Mouse (Mus musculus) lung, embryonic 15.5 days (tissue): Measurements from ENCODE around the gene Zbtb7b. TPM values are rescaled to one million over a fixed set of nuclear protein-coding genes. Genes with fewer than 3 reads are reported as not detected.

ENCODE experiments used
- ATAC-seq: fragments of 200-750 bp; cut with Nextera tagmentation; 2 replicates; pipeline ENCODE4 v1.8.0; 2017; ENCODE audit warnings: moderate number of reproducible peaks, borderline replicate concordance; ENCODE audit not compliant: low FRiP score, low TSS enrichment; ENCODE audit errors: extremely low read depth
- H3K27ac ChIP-seq: fragments of 300-500 bp; sonication (generic); 2 replicates; pipeline ENCODE4 v1.5.1; 2015; ENCODE audit warnings: moderate library complexity, mild to moderate bottlenecking, inconsistent platforms
- H3K27me3 ChIP-seq: fragments of 300-500 bp; sonication (generic); 2 replicates; pipeline ENCODE4 v1.6.1; 2015; ENCODE audit warnings: inconsistent platforms
- H3K36me3 ChIP-seq: fragments of 300-500 bp; sonication (generic); 2 replicates; pipeline ENCODE4 v1.6.1; 2015; ENCODE audit warnings: inconsistent platforms
- H3K4me1 ChIP-seq: fragments of 300-500 bp; sonication (generic); 2 replicates; pipeline ENCODE4 v1.6.1; 2015; ENCODE audit warnings: inconsistent platforms
- H3K4me2 ChIP-seq: fragments of 300-500 bp; sonication (generic); 2 replicates; pipeline ENCODE4 v1.6.1; 2015; ENCODE audit warnings: inconsistent platforms, mild to moderate bottlenecking, moderate library complexity
- H3K4me3 ChIP-seq: fragments of 300-500 bp; sonication (generic); 2 replicates; pipeline ENCODE4 v1.5.1; 2015; ENCODE audit warnings: mild to moderate bottlenecking, inconsistent platforms
- H3K9ac ChIP-seq: fragments of 300-500 bp; sonication (generic); 2 replicates; pipeline ENCODE4 v1.6.1; 2015; ENCODE audit warnings: inconsistent platforms
- H3K9me3 ChIP-seq: fragments of 300-500 bp; sonication (generic); 2 replicates; pipeline ENCODE4 v1.6.1; 2016; ENCODE audit warnings: inconsistent platforms
- WGBS: fragments of 180-500 bp; shearing (Covaris S2); methylation state at CpG from one replicate; pipeline ENCODE4 v1.1.7; 2015; 5-methylcytosine and 5-hydroxymethylcytosine counted together
- polyA plus RNA-seq: library from polyadenylated mRNA; unstranded; fragments of >200 nt; fragmentation: Nextera tagmentation; extraction: Ambion mirVana; gene quantifications from 2 replicates; pipeline ENCODE4 v1.2.1, GENCODE M21; 2015

Gene Zbtb7b
- polyA plus RNA-seq, 1 experiment from 2014 or later = 3.7 TPM

DNA sequence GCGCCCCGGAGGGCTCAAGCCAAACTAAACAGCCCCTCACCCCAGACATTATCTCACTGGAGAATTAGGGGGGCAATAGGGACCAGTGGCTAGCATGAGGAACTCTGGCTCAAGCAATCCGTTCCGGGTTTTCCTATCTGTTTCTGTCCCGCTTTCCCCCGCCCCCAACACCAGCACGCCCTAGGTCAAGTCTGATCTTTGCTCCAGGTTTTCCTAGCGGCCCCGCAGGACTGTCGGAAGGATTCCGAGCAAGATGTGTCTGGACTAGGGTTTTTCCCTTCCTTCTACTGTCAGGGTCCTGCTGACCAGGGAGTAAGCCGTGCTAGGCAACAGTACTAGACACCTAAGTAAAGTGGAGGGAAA, 299 bp upstream of the Zbtb7b start:
- peak overlapping the region; percentile 97 for H3K4me2 ChIP-seq
- no peaks in the 10 kb centered on the region for H3K36me3 ChIP-seq
- H3K9me3 ChIP-seq = no peaks in the 10 kb centered on the region
- no peaks in the 10 kb centered on the region for H3K27me3 ChIP-seq
- H3K4me3 ChIP-seq = peak overlapping the region; percentile 60
- peak; percentile 4; the same call in 1 of the 2 replicates for ATAC-seq
- peaks cover 50% of the 10 kb centered on the region for H3K4me1 ChIP-seq
- 0% methylated on average over 12 of the region's 12 CpGs for WGBS
- peak overlapping the region; percentile 93 for H3K27ac ChIP-seq
- H3K9ac ChIP-seq = peak overlapping the region; percentile 59

DNA sequence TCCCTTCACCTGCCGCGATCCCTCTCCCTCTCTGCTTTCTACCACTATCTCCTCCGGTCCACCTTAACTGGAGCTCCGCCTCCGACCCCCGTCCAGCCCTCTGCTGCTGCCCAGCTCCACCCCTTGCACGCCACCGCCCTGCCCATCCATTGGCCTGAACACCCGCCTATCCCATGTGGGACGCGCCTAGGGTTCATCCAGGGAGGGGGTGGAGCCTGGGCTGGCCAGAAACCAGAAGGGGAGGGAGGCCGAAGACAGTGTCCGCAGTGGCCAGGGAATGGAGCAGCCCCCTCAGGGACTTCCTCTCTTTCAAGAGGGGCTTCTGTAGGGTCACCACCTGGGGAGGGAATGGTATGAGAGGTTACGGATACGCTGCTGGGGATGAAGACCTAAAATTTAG, 971 bp downstream of the Zbtb7b start:
- ATAC-seq = peak; percentile 95
- peaks cover 58% of the 10 kb centered on the region for H3K4me1 ChIP-seq
- 0% methylated on average over 15 of the region's 15 CpGs for WGBS
- no peaks in the 10 kb centered on the region for H3K9me3 ChIP-seq
- H3K27ac ChIP-seq = peak overlapping the region; percentile 93
- peak overlapping the region; percentile 60 for H3K4me3 ChIP-seq
- H3K36me3 ChIP-seq = no peaks in the 10 kb centered on the region
- H3K9ac ChIP-seq = peak overlapping the region; percentile 59
- H3K4me2 ChIP-seq = peak overlapping the region; percentile 97
- no peaks in the 10 kb centered on the region for H3K27me3 ChIP-seq

DNA sequence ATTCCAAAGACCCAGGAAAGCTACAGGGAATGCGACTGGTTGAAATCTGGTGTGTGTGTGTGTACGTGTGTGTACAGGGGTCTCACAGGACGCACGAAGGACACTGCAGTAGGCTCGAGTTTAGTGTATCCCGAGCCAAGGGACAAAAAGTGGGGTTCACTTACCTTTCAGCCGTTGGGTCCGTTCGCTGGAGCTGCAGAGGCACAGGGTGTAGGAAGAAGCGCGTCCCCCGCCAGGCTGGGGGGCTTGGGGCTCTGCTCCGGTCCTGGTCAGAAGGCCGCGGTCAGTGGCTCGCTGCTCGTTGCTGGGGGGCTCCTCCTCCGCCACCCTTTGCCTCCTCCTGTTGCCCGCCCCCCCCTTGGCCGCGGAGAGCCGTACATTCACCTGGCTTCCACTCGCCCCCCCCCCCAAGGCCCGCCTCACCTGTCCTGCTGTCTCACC, 1.7 kb downstream of the Zbtb7b start:
- H3K4me2 ChIP-seq = peak overlapping the region; percentile 97
- peak overlapping the region; percentile 93 for H3K27ac ChIP-seq
- H3K9me3 ChIP-seq = no peaks in the 10 kb centered on the region
- no peak for ATAC-seq
- peak overlapping the region; percentile 60 for H3K4me3 ChIP-seq
- H3K9ac ChIP-seq = peak overlapping the region; percentile 60
- H3K27me3 ChIP-seq = no peaks in the 10 kb centered on the region
- H3K4me1 ChIP-seq = peaks cover 65% of the 10 kb centered on the region
- no peaks in the 10 kb centered on the region for H3K36me3 ChIP-seq
- WGBS = 0% methylated on average over 17 of the region's 24 CpGs

DNA sequence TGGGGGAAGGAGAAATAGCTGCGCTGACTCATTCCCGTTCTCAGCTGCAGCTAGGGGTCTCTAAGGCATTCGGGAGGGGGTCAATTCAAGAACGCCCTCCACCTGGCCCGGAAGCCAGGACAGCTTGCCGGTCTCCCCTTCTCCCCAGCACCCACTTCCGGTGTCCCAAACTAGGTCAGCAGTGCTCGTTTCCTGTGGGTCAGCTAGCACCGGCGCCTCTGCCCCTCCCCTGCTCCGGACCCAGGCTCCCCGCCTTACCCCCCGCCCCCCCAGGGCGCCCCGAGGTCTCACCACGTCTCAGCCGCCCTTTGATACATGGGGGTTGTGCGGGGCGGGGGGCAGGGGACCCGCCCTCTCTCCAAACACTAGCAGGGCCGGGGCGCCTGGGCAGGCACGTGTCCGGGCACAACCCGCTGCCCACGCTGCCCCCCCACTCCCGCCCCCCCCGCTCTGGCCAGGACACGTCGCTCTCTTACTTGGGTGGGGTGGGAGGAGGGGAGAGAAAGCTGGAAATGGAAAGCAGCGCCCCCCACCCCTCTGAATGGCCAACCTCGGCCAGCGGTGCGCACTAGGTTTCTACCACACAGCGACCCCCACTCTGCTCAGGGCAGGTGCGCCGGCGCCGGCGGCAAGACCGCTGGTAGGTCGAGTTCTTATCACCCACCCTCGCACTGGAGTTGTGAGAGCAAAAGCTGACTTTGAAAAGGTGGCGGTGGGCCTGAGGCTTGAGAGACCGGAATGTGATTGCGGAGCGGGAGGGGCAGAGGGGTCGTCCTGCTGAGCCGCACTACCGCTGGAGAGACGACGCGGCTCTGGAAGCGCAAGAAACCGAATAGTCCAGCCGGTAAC, 2.7 kb downstream of the Zbtb7b start:
- WGBS = under 1% methylated on average over 50 of the region's 56 CpGs
- peak overlapping the region; percentile 97 for H3K4me2 ChIP-seq
- ATAC-seq = no peak

DNA sequence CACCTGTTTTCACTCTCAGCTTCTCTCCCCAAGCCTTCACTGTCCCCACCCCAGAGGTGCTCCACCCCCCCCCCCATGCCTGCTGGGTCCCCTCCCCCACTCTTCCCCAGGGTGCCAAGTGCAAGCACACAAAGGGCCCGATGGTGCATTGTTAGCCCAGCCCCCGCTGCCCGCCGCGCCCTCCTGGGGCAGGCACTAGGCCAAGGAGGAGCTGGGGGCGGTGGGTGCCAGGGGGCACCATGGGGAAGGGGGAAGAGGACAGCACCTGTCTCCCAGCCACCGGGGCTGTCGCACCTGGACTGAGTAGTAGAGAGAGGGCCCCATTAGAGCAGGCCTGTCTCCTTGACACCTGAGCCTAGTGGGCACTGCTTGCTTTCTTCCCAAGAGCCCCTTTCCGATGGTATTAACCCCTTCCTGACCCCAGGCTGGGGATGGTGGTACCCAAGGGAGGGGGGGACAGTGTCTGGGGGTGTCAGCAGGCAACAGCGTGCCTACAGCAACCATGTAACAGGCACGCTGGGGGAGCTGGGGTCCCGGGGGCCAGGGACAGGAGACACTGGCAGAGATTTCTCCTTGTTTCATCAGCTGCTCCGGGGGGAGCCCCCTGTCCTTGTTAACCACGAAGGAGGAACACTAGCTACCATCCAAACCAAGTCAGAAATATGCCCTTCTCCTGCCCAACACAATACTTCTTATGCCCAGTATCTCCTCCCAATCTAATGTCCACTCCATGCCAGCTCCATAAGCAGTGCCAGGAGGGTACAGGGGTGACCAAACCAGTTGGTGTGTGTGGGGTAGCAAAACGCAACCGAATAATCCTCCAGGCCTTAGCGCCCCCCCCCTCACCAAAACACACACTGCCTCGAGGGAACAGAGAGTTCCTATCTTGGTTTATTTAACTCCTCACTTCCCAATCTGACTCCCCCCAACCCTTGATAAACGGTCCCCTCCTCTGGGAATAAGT, 3.6 kb downstream of the Zbtb7b start:
- peaks cover 73% of the 10 kb centered on the region for H3K4me1 ChIP-seq

More for the DNA sequence above, 2.7 kb downstream of the Zbtb7b start:
- Histone ChIP-seq H3K4me1 (peaks cover 74% of the 10 kb centered on the region), H3K4me3 (peak overlapping the region; percentile 60), H3K9me3 (no peaks in the 10 kb centered on the region), H3K27ac (peak overlapping the region; percentile 93), H3K27me3 (no peaks in the 10 kb centered on the region), H3K9ac (peak overlapping the region; percentile 60), H3K36me3 (no peaks in the 10 kb centered on the region)

DNA sequence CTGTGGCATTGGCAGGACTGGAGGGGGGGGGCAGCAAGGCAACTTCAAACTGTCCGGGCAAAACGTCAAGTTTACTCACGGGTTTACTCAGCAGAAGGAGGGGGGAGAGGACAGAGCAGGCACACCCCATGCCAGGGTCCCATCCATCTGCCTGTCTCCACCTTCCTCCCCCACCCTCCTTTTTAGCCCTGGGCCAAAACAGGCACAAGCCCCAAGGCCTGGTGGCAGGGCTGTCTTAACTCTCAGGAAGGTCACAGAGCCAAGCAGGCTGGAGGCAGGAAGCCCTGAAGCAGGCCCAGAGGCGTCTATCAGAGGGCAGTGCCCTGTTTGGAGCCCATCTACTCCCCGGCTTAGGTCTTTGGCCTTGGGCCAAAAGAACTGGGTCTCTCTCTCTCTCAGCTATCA, 4.5 kb downstream of the Zbtb7b start:
- Histone ChIP-seq H3K36me3 (no peaks in the 10 kb centered on the region), H3K9me3 (no peaks in the 10 kb centered on the region), H3K4me3 (peak overlapping the region; percentile 60), H3K27ac (peak overlapping the region; percentile 93), H3K9ac (no peak overlapping the region), H3K4me2 (peak overlapping the region; percentile 97), H3K27me3 (no peaks in the 10 kb centered on the region), H3K4me1 (peaks cover 72% of the 10 kb centered on the region)
- WGBS = 16% methylated on average over 5 of the region's 5 CpGs
- no peak for ATAC-seq

More for the DNA sequence above, 3.6 kb downstream of the Zbtb7b start:
- Histone ChIP-seq H3K36me3 (no peaks in the 10 kb centered on the region), H3K9me3 (no peaks in the 10 kb centered on the region), H3K27ac (peak overlapping the region; percentile 93), H3K9ac (peak overlapping the region; percentile 60), H3K4me3 (peak overlapping the region; percentile 60), H3K27me3 (no peaks in the 10 kb centered on the region), H3K4me2 (peak overlapping the region; percentile 97)
- no peak for ATAC-seq
- 8% methylated on average over 19 of the region's 19 CpGs for WGBS

DNA sequence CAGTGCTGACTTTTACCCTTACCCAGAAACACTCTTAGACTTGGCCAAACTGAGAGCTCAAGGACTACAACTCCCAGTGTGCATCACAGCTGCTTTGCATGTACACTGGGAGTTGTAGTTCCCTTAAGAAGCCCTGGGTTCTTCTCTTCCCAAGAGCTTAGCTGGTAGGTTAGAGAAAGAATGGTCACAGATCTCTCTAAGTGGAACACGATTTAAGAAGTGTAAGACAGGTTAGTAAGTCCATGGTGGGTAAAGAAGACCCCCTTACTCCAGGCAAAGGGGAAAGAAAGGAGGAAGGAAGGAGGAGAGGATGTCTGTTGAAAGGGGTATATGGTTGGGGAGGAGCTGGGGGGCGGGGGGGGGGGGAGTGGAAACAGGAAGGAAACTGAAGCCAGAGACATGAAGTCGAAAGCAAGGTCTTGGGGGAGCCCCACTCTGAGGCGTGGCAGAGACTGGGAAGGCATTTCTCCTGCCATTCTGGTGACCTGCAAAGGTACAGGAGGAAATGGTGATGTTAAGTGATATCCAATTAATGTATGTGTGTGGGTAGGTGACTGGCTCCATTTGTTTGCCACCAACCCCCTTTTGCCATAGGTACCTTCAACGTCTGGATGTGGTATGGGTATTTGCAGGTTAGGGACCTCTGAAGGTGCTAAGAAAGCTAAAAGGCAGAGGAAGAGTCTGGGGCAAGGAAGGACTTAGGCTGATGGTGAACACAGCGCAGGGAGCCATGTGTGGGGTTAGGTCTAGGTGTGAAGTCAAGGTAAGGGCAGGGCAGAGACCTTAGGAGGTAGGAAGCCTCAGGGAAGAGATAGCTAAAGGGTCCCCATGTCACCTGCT, 5.5 kb downstream of the Zbtb7b start:
- no peak for ATAC-seq
- Histone ChIP-seq H3K4me1 (peaks cover 72% of the 10 kb centered on the region), H3K4me3 (no peak overlapping the region), H3K27me3 (no peaks in the 10 kb centered on the region), H3K4me2 (no peak overlapping the region), H3K9ac (no peak overlapping the region), H3K36me3 (no peaks in the 10 kb centered on the region), H3K9me3 (no peaks in the 10 kb centered on the region), H3K27ac (0 out of 2 replicates have a peak overlapping the region, but pooled peaks have one; percentile 93)
- 45% methylated on average over 6 of the region's 6 CpGs for whole genome bisulfite sequencing

DNA sequence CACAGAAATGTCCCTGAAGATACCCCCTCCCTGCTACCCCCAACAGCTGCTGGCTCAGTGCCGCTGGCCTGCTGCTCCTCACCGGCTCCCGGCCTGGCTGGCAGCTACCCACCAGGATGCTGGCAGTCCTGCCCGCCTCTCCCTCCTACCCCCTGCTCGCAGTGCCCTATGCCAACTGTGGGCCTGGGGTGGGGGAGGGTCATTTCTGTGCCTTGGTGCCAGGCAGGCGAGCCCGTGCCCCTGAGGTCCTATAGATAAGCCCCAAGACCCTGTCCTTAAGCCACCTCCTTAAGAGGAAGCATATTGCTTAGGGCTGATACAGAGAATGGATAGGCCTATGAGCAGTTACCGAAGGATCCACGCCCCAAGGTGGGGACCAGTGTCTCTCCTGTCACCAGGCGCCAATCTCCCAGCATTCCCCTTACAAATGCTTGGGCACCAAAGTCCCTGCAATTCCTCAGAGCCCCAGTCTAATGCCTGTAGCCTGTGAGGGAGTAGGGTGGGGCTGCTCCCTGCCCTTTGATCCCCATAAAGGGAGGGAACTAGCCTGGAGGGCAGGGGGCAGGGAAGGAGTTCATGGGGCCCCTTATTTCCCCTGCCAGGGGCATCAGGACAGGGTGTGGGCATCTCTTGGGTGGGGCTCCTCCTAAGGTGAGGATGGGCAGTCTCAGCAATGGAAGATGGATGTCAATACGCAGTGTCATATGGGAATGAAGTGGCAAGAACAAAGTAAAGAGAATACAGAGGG, 6.3 kb downstream of the Zbtb7b start:
- no peaks in the 10 kb centered on the region for H3K27me3 ChIP-seq
- ATAC-seq = no peak
- no peaks in the 10 kb centered on the region for H3K9me3 ChIP-seq
- H3K4me2 ChIP-seq = no peak overlapping the region; the same call in 1 of the 2 replicates
- peaks cover 76% of the 10 kb centered on the region for H3K4me1 ChIP-seq
- no peaks in the 10 kb centered on the region for H3K36me3 ChIP-seq
- 0 out of 2 replicates have a peak overlapping the region, but pooled peaks have one; percentile 19 for H3K27ac ChIP-seq
- 80% methylated on average over 8 of the region's 11 CpGs for WGBS
- H3K9ac ChIP-seq = no peak overlapping the region
- H3K4me3 ChIP-seq = no peak overlapping the region

DNA sequence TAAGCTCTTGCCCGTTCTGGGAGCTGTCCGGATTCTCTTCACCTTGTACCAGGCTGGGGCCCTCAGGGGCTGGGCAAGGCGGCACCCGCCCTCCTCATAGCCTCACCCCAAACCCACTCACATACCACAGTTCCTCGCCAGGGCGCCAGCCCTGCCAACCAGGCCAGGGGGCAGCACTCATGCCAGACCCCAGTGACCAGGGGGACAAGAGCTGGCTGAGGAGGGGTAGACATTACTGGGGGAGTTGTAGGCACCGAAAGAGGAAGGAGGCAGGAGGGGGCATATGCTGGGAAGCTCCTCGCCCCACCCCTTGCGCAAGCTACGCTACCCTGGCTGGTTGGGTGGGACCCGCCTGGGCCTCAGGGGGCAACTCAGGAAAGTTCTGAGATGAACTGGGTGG, 6.9 kb downstream of the Zbtb7b start:
- 72% methylated on average over 11 of the region's 11 CpGs for WGBS

More for the DNA sequence above, 6.9 kb downstream of the Zbtb7b start:
- Histone ChIP-seq H3K36me3 (no peaks in the 10 kb centered on the region), H3K27ac (peak overlapping the region; percentile 27; the same call in 1 of the 2 replicates), H3K4me2 (peak overlapping the region; percentile 22; the same call in 1 of the 2 replicates), H3K27me3 (no peaks in the 10 kb centered on the region), H3K9me3 (no peaks in the 10 kb centered on the region), H3K4me3 (0 out of 2 replicates have a peak overlapping the region, but pooled peaks have one; percentile 1), H3K9ac (no peak overlapping the region), H3K4me1 (peaks cover 77% of the 10 kb centered on the region)
- no peak for ATAC-seq
